Mouse (Mus musculus): ENCODE measurements around the gene Fam71e1.

DNA sequence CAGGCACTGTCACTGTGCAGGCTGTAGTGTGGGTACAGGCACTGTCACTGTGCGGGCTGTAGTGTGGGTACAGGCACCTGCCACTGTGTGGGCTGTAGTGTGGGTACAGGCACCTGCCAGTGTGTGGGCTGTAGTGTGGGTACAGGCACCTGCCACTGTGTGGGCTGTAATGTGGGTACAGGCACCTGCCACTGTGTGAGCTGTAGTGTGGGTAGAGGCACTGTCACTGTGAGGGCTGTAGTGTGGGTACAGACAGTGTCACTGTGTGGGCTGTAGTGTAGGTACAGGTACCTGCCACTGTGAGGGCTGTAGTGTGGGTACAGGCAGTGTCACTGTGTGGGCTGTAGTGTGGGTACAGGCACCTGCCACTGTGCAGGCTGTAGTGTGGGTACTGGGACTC lies 12.3 kb upstream of the Fam71e1 start:
- TF ChIP-seq POLR2A (IDR thresholded peaks at IDR 0.05; ENCODE audit: control insufficient read depth, extremely low read depth, insufficient read depth, low read length, poor library complexity) = no peak
- TF ChIP-seq CTCF (IDR thresholded peaks at IDR 0.05; ENCODE audit: borderline replicate concordance, control insufficient read depth, extremely low read depth, insufficient read depth, low read length, poor library complexity) = no peak
